Mouse (Mus musculus) liver, adult (tissue): ENCODE measurements around the gene Ube2g2.

ENCODE experiments used
- GATA4 ChIP-seq: IDR thresholded peaks from 2 replicates; pipeline ENCODE4 v1.6.1; 2014; ENCODE audit warnings: mild to moderate bottlenecking, low read length; ENCODE audit not compliant: insufficient replicate concordance

The Ube2g2 gene

GRCm38 (mm10) chr10:77623639-77624400 is 1.7 kb downstream of the Ube2g2 start:
- no peak for TF ChIP-seq GATA4

GRCm38 (mm10) chr10:77624570-77624995 is 2.5 kb downstream of the Ube2g2 start:
- no peak for TF ChIP-seq GATA4

GRCm38 (mm10) chr10:77626036-77626435 is 4.0 kb downstream of the Ube2g2 start:
- no peak for TF ChIP-seq GATA4

- no peak for TF ChIP-seq GATA4
These were observed 4.5 kb downstream of the Ube2g2 start for GRCm38 (mm10) chr10:77626591-77626990.

GRCm38 (mm10) chr10:77627497-77627896 is 5.4 kb downstream of the Ube2g2 start:
- no peak for TF ChIP-seq GATA4

- no peak for TF ChIP-seq GATA4
These were observed 7.1 kb downstream of the Ube2g2 start for GRCm38 (mm10) chr10:77629163-77629562.

GRCm38 (mm10) chr10:77629970-77630369 is 7.9 kb downstream of the Ube2g2 start:
- no peak for TF ChIP-seq GATA4

- no peak for TF ChIP-seq GATA4
These were observed 11.9 kb downstream of the Ube2g2 start for GRCm38 (mm10) chr10:77634016-77634415.

GRCm38 (mm10) chr10:77634452-77635231 is 12.6 kb downstream of the Ube2g2 start:
- no peak for TF ChIP-seq GATA4

- TF ChIP-seq GATA4: no peak
These were observed 14.3 kb downstream of the Ube2g2 start for GRCm38 (mm10) chr10:77636234-77636922.

GRCm38 (mm10) chr10:77638956-77639355 is 16.9 kb downstream of the Ube2g2 start:
- no peak for TF ChIP-seq GATA4

GRCm38 (mm10) chr10:77643160-77643559 is 21.1 kb downstream of the Ube2g2 start:
- no peak for TF ChIP-seq GATA4

- TF ChIP-seq GATA4: no peak
These were observed 23.5 kb downstream of the Ube2g2 start for GRCm38 (mm10) chr10:77645571-77645970.

- no peak for TF ChIP-seq GATA4
These were observed 25.4 kb downstream of the Ube2g2 start for GRCm38 (mm10) chr10:77647461-77647860.

GRCm38 (mm10) chr10:77647901-77648300 is 25.8 kb downstream of the Ube2g2 start:
- no peak for TF ChIP-seq GATA4

- TF ChIP-seq GATA4: no peak
These were observed 30.0 kb downstream of the Ube2g2 start for GRCm38 (mm10) chr10:77652046-77652445.
